In the genomic region with DNA sequence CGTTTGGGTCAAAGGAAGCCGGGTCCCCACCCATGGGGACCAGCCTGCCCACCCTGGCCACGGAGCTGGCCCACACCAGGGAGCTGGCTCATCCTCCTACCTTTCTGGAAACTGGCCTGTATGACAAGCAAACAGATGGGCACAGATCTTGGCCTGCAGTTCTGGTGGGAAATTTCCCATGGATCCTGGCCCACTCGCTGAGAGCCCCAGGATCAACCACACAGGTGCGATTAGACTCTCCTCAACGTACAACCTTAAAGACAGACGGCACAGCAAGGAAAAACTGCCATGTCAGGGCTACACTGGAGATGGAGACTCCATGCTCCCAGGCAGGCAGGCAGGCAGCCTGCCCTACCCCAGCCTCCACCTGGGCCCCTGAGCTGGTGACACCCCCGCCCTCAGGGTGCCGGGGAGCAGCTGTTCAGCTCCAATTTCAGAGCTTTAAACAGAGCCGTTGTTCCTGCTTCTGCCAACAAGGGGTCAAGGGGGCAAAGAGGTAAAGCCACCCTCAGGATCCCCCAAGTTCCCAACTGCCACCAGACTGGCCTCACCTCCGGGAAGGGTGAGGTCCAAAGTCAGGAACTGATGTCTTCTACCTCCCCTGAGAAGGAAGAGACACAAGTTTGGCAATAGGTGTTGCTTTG, we compare ENCODE assay signal across 11 mouse cellular contexts. TPM values are rescaled to one million over a fixed set of nuclear protein-coding genes. Genes with fewer than 3 reads are reported as not detected.
DNase-seq lines count a peak whose midpoint lies in the region; ATAC-seq and TF ChIP-seq lines count a peak whose summit lies in the region.
"Had no signal": no experiment of that assay in that cellular context is flagged by ENCODE, and none has a peak within 500 bp of the region (broad histone marks: within the 10 kb centered on the region; RNA-seq: fewer than 3 reads in every experiment).

No protein-coding gene starts in this region.

- 10% methylated on average over 11 of the region's 11 CpGs for WGBS in cerebellum, adult 2 months
- 22% methylated on average over 11 of the region's 11 CpGs for WGBS in limb, embryonic 14.5 days

- no peaks in the 10 kb centered on the region for H3K27me3 ChIP-seq in cerebellum, adult 2 months (ENCODE audit: control insufficient read depth, insufficient read depth, low read length)
- peaks cover 14% of the 10 kb centered on the region; the same call in 1 of the 2 replicates for H3K27me3 ChIP-seq in limb, embryonic 14.5 days (ENCODE audit: control insufficient read depth, insufficient read depth, low read length)

- no peak for ATAC-seq in limb, embryonic 14.5 days (ENCODE audit: low FRiP score, low read depth)
- ATAC-seq in granulocyte monocyte progenitor cell, adult 5-6 weeks (replicated peaks; ENCODE audit: poor library complexity, severe bottlenecking), result no peak
- ATAC-seq: CD4-positive, CD25-positive, alpha-beta regulatory T cell, adult 4 months had no signal

- peak overlapping the region; percentile 54 for H3K4me3 ChIP-seq in gastrocnemius, adult 2 months
- peak overlapping the region; percentile 31 for H3K4me3 ChIP-seq in cerebellum, adult 2 months (replicated peaks; ENCODE audit: insufficient read depth, low read depth, low read length)
- H3K4me3 ChIP-seq in limb, embryonic 14.5 days (replicated peaks; ENCODE audit: low read length), result no peak overlapping the region
- H3K4me3 ChIP-seq: erythroblast, embryonic 14.5 days had no signal

- no peaks in the 10 kb centered on the region for H3K9me3 ChIP-seq in limb, embryonic 14.5 days (ENCODE audit: control insufficient read depth, low read length)

- TF ChIP-seq POLR2A in cerebellum, adult 2 months (IDR thresholded peaks at IDR 0.05; ENCODE audit: borderline replicate concordance, insufficient read depth, low read length), result no peak
- no peak for TF ChIP-seq POLR2A in limb, embryonic 14.5 days (IDR thresholded peaks at IDR 0.05; ENCODE audit: borderline replicate concordance, extremely low read depth, insufficient read depth, insufficient read length)

- H3K9ac ChIP-seq in limb, embryonic 14.5 days (ENCODE audit: low read depth, low read length, severe bottlenecking), result no peak overlapping the region

- peak overlapping the region; percentile 84 for H3K27ac ChIP-seq in gastrocnemius, adult 2 months
- H3K27ac ChIP-seq in cerebellum, adult 2 months (ENCODE audit: insufficient read depth, low read length), result peak overlapping the region; percentile 72
- 0 out of 2 replicates have a peak overlapping the region, but pooled peaks have one; percentile 9 for H3K27ac ChIP-seq in limb, embryonic 14.5 days (replicated peaks; ENCODE audit: low read depth, low read length)

- no peak for TF ChIP-seq CTCF in gastrocnemius, adult 2 months (IDR thresholded peaks at IDR 0.05)
- no peak for TF ChIP-seq CTCF in cerebellum, adult 2 months (IDR thresholded peaks at IDR 0.05; ENCODE audit: borderline replicate concordance, insufficient read depth, low read depth, low read length)

- peaks cover 41% of the 10 kb centered on the region for H3K4me1 ChIP-seq in cerebellum, adult 2 months (ENCODE audit: control insufficient read depth, insufficient read depth, low read length)
- peaks cover 24% of the 10 kb centered on the region for H3K4me1 ChIP-seq in limb, embryonic 14.5 days (ENCODE audit: control insufficient read depth, insufficient read depth, low read length)

- DNase-seq in gastrocnemius, adult 2 months, result peak; percentile 78
- no peak for DNase-seq in gastrocnemius, postnatal 36 days
- peak; percentile 54 for DNase-seq in left cerebral cortex, postnatal 4 days
- DNase-seq in left cerebral cortex, postnatal 10 days (ENCODE audit: extremely low spot score in 1 of 2, low spot score in 2 of 2), result no peak
- peak; percentile 92 to 94 for DNase-seq in cerebellum, adult 2 months
- DNase-seq in limb, embryonic 14.5 days (ENCODE audit: low spot score), result no peak
- no peak for DNase-seq in MN1 (ENCODE audit: low spot score)
- DNase-seq: right cerebral cortex, adult 18-20 months had no signal

- intact Hi-C loops in gastrocnemius, adult 2 months (cut with DNase I), result loop anchor here (2.0 kb wide), 1 partner anchor 20 kb away; no protein-coding TSS in a partner anchor
- intact Hi-C loops in gastrocnemius, postnatal 36 days (cut with DNase I), result no loop called here
- intact Hi-C loops in left cerebral cortex, postnatal 4 days (cut with DNase I), result no loop called here
- intact Hi-C loops in left cerebral cortex, postnatal 10 days (cut with DNase I), result no loop called here

- peak overlapping the region; percentile 14; the same call in 1 of the 2 replicates for H3K4me2 ChIP-seq in limb, embryonic 14.5 days (replicated peaks; ENCODE audit: low read depth, low read length, severe bottlenecking)

- no peaks in the 10 kb centered on the region for H3K36me3 ChIP-seq in limb, embryonic 14.5 days (ENCODE audit: control insufficient read depth, insufficient read depth, low read length)

RNA-seq across cellular contexts. Expression of a gene that starts 3.8 kb away (rescaled TPM):
- 1 to 10 TPM; 7.6 to 8.1 TPM for total RNA-seq in gastrocnemius, adult 2 months (2021)
- total RNA-seq in gastrocnemius, postnatal 36 days (2021), result 1 to 10 TPM; 3.7 to 4.3 TPM
- 1 to 10 TPM; 1.2 to 1.6 TPM for total RNA-seq in left cerebral cortex, postnatal 4 days (2021)
- total RNA-seq in left cerebral cortex, postnatal 10 days (2021), result 1 to 10 TPM in 1 of 2 experiments, under 1 TPM in 1; 0.85 to 1.1 TPM
- polyA plus RNA-seq in cerebellum, adult 2 months (2012; rRNA removed), result 4.7 and 5.5 TPM in 2 replicates
- 4.6 and 5.3 TPM in 2 replicates for polyA plus RNA-seq in limb, embryonic 14.5 days (2012; rRNA removed)
- polyA plus RNA-seq in limb, embryonic 14.5 days (2014; fragmentation: Nextera tagmentation; extraction: Ambion mirVana), result 3.7 and 5.8 TPM in 2 replicates
- not detected in 2 replicates for total RNA-seq in granulocyte monocyte progenitor cell, adult 5-6 weeks (2014; fragmentation: Nextera tagmentation)
- total RNA-seq in granulocyte monocyte progenitor cell, adult 5-6 weeks (2017), result not detected in 2 replicates
- polyA plus RNA-seq: CD4-positive, CD25-positive, alpha-beta regulatory T cell, adult 4 months; erythroblast, embryonic 14.5 days had no signal

RNA-seq across cellular contexts. Expression of a gene that starts 58.8 kb away (rescaled TPM):
- 1 to 10 TPM; 5.9 to 6.6 TPM for total RNA-seq in gastrocnemius, adult 2 months (2021)
- total RNA-seq in gastrocnemius, postnatal 36 days (2021), result 1 to 10 TPM; 5.8 to 6.6 TPM
- total RNA-seq in left cerebral cortex, postnatal 4 days (2021), result 10 to 100 TPM; 21.8 to 24.7 TPM
- total RNA-seq in left cerebral cortex, postnatal 10 days (2021), result 10 to 100 TPM; 16.9 to 17.6 TPM
- polyA plus RNA-seq in cerebellum, adult 2 months (2012; rRNA removed), result 44.0 and 44.8 TPM in 2 replicates
- polyA plus RNA-seq in limb, embryonic 14.5 days (2012; rRNA removed), result 49.0 and 56.1 TPM in 2 replicates
- 20.3 and 24.8 TPM in 2 replicates for polyA plus RNA-seq in limb, embryonic 14.5 days (2014; fragmentation: Nextera tagmentation; extraction: Ambion mirVana)
- total RNA-seq in granulocyte monocyte progenitor cell, adult 5-6 weeks (2014; fragmentation: Nextera tagmentation), result 0.21 and 3.7 TPM in 2 replicates
- total RNA-seq in granulocyte monocyte progenitor cell, adult 5-6 weeks (2017), result 0.46 TPM in 1 of 2 replicates, not detected in the other

Comparison
In these comparisons a context has a peak if more than half of its experiments do, and no peak if none do; other contexts are left out.
1. DNase-seq: peak in gastrocnemius, adult 2 months (single experiment), left cerebral cortex, postnatal 4 days (single experiment) and cerebellum, adult 2 months (2 of 2); none in gastrocnemius, postnatal 36 days (0 of 2), left cerebral cortex, postnatal 10 days (0 of 2), limb, embryonic 14.5 days (single experiment) and MN1 (single experiment).
2. H3K27ac ChIP-seq: peak in every context shown above with its lines; median percentile 84 in gastrocnemius, adult 2 months; 72 in cerebellum, adult 2 months; 9 in limb, embryonic 14.5 days.